Mouse (Mus musculus): ENCODE data around the gene Upk3a. TPM values are rescaled to one million over a fixed set of nuclear protein-coding genes. Genes with fewer than 3 reads are reported as not detected.

Upk3a gene
- 0.24 TPM in 1 of 2 replicates, not detected in the other for polyA plus RNA-seq (2012; rRNA removed)

DNA sequence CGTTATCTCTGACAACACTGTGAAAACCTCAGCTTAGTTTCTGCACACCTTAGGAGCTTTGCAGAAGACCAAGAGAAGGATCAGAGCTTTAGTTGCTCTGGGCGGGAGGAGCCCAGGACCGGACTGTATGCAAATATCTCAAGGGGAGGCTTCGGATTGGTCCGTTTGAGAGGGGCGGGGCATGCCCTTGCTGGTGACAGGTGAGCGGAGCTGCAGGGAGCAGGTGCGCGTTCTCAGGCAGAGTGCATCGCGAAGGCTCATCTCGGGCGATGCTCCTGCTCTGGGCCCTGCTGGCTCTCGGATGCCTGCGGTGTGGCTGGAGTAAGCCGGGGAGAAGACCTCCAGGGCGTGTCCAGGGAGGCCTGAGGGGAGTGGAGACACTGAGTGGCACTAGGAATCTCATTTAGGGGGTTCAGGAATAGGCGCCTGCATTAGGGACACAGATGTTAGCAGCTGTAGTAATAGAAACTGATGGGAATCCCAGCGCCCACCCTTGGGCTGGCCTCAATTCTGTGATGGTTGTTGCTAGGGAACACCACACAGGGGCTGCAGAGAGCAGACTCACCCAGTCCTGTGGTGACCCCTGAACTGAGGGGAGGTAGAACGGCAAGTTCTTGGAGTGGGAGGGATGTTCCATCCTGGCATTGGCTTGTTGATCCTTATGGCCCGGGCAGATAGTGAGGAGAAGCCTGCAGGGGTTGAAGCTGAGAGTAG lies at the start of gene Upk3a:
Upk3a (plus strand) TSS at position 191 of the 714 bp plus-strand sequence.

GRCm38 (mm10) chr15:84987874-84988825 lies 28.8 kb upstream of the Upk3a start, which contains the start of gene 5031439G07Rik:
TSS of gene 5031439G07Rik (minus strand) at chr15:84988551.

GRCm38 (mm10) chr15:85028648-85029047 lies 11.7 kb downstream of the Upk3a start, which contains the start of gene Fam118a:
TSS of gene Fam118a (plus strand) at chr15:85028948.

Other genes with a start within 250 kb of the Upk3a start
- gene Phf21b, start 161.1 kb upstream of the Upk3a start, polyA plus RNA-seq (2012; rRNA removed), result 16.1 and 20.4 TPM in 2 replicates
- 0.12 and 0.13 TPM in 2 replicates for gene Gm29666, start 97.1 kb upstream of the Upk3a start, polyA plus RNA-seq (2012; rRNA removed)
- 6.2 and 6.8 TPM in 2 replicates for gene Nup50, start 93.7 kb upstream of the Upk3a start, polyA plus RNA-seq (2012; rRNA removed)
- 12.4 and 15.3 TPM in 2 replicates for gene 5031439G07Rik, start 28.6 kb upstream of the Upk3a start, polyA plus RNA-seq (2012; rRNA removed)
- 4.4 and 5.9 TPM in 2 replicates for gene Fam118a, start 11.8 kb downstream of the Upk3a start, polyA plus RNA-seq (2012; rRNA removed)
- gene Smc1b, start 114.8 kb downstream of the Upk3a start, polyA plus RNA-seq (2012; rRNA removed), result not detected in 2 replicates
- gene Ribc2, start 114.9 kb downstream of the Upk3a start, polyA plus RNA-seq (2012; rRNA removed), result not detected in 2 replicates
- 202 and 230 TPM in 2 replicates for gene Fbln1, start 188.8 kb downstream of the Upk3a start, polyA plus RNA-seq (2012; rRNA removed)

Measured in colon, adult 2 months (tissue).